Mouse (Mus musculus) bone marrow macrophage, adult 2 months (primary cell): ENCODE results near the gene Timm22.

Experiments
- CTCF ChIP-seq: IDR thresholded peaks from 2 replicates; pipeline ENCODE4 v1.5.1; 2012; ENCODE audit warnings: low read depth, mild to moderate bottlenecking, low read length, moderate library complexity
- POLR2A ChIP-seq: IDR thresholded peaks from 2 replicates; pipeline ENCODE4 v1.6.1; 2012; ENCODE audit warnings: mild to moderate bottlenecking, low read depth, low read length, borderline replicate concordance

- TF ChIP-seq POLR2A (no peak), CTCF (no peak)
Observed at GRCm38 (mm10) chr11:76450202-76450561, 43.4 kb downstream of the Timm22 start.
